Mouse (Mus musculus): Measurements from ENCODE around the gene Haspin.

Haspin gene

GRCm38 (mm10) chr11:73137591-73138501, at the start of gene Haspin:
TSS of gene Haspin (minus strand) at chr11:73138294.
- peak; percentile 85 for DNase-seq (ENCODE audit: low read depth, low spot score)

DNA sequence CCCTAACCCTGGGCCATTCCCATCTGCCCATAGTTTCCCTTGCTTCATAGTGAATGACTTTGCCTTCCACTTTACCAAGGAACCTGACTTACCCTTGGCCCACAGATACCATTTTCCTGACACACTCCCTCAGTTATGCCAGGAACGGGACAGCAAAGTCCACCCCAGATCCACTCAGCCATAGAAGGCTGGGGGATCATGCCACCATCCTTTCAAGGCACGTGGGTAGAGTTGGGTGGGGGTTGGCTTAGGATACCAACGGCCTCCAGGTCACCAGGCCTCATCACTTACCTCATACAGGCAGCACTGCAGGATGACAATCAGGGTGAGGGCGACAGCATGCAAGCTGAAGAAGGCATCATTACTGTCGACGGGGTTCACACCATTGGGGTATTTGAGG, 49.1 kb upstream of the Haspin start:
- no peak for DNase-seq (ENCODE audit: low read depth, low spot score)

- no peak for DNase-seq (ENCODE audit: low read depth, low spot score)
Observed at GRCm38 (mm10) chr11:73185872-73186615, 48.0 kb upstream of the Haspin start.

DNA sequence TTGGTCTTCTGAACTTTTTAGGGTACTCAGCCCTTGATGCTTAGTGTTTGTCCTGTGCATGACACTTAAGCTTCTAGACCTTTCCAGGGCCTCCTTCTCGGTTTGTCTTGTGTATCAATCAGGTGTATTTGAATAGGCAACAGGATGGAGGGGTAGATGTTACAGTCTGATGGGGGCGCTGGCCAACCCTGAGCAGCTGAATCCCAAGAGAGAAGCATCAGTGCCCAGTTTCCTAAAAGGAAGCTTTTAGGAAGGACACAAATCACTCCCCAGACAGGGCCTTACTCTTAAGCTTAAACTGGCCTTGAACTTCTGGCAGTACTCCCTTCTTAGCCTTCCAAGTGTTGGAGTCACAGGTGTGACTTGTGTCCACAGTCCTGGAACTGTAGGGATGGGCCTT, 39.8 kb upstream of the Haspin start:
- DNase-seq (ENCODE audit: low read depth, low spot score) = peak; percentile 52

GRCm38 (mm10) chr11:73177509-73177875, 39.4 kb upstream of the Haspin start:
- DNase-seq (ENCODE audit: low read depth, low spot score) = peak; percentile 90

- peak; percentile 98 for DNase-seq (ENCODE audit: low read depth, low spot score)
Observed at GRCm38 (mm10) chr11:73176608-73177508, 38.8 kb upstream of the Haspin start, which contains the start of the genes Emc6 and Tax1bp3. TSS of gene Emc6 (minus strand) at chr11:73177037. TSS of gene Tax1bp3 (plus strand) at chr11:73177083.

DNA sequence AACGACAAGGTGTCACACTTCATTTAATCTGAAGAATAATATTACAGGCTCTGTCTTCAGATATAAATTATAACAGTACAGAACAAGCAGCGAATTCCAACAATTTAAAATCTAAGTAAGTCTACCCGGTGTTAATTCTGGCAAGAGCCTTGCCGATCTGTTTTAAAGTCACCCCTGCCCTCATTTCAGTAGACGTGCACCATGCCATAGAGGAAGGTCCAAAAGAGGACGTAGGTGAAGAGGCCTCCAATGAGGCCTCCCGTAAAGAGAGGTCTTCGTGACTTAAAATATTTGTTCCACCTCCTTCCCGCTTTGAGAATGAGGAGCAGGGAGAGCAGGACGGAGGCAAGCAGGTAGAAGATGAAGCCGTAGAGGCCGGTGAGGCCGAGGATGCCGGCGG, 38.1 kb upstream of the Haspin start:
- DNase-seq (ENCODE audit: low read depth, low spot score) = peak; percentile 25

- peak; percentile 58 for DNase-seq (ENCODE audit: low read depth, low spot score)
Observed at GRCm38 (mm10) chr11:73175612-73176011, 37.5 kb upstream of the Haspin start.

- DNase-seq (ENCODE audit: low read depth, low spot score) = no peak
Observed at GRCm38 (mm10) chr11:73172186-73172585, 34.1 kb upstream of the Haspin start.

DNA sequence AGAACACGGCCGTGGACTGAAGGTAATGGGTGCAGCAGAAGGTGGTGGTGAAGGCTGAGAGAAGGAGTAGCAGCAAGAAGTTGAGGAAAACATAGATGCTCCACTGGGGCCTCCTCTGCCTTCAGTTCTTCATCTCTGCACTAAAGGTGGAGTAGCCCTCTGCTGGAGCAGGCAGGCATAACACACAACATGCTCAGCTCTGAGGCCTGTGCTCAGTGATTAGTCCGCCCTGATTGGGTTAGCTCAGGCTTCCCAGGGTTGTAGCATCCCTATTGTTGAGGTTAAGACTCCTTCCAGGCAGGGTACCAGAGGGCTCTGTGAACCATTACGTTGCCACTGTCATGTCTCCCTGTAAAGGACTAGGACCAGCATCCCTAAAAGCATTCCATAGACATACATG, 31.1 kb upstream of the Haspin start:
- DNase-seq (ENCODE audit: low read depth, low spot score) = peak; percentile 80

DNA sequence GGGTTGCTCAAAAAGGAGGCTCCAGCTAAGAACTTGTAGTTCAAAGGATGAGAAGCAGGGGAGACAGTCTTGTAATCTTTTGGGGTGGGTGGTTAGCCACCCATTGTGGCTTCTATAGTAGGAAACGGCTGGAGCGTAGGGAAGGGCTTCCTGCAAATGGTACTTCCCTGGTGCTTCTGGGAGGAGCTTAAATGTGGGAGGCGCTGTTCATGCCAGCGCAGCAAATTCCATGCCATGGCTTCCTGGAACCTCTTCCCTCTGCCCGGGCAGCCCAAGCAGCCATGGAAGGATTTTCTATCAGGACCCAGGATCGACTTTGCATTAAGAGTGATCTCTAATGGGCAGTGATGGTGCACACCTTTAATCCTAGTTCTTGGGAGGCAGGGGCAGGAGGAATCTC, 30.5 kb upstream of the Haspin start:
- DNase-seq (ENCODE audit: low read depth, low spot score) = no peak

DNA sequence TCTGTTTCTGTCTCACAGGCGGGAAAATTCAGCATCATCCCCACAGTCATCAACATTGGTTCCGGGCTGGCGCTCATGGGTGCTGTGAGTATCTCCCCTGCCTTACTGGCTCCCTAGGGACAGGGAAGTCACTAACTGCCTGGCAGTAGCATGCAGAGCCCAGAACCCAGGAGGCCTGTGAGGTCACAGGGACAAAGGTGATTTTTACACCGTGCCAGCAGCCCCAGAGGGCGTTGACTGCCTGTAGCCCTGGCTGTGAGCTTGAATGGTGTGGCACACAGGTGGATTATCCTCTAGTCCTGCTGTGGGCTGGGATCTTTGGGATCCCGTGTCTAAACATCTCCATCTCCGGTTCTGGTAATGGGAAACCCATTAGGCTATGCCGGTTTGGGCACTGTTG, 30.0 kb upstream of the Haspin start:
- no peak for DNase-seq (ENCODE audit: low read depth, low spot score)

DNA sequence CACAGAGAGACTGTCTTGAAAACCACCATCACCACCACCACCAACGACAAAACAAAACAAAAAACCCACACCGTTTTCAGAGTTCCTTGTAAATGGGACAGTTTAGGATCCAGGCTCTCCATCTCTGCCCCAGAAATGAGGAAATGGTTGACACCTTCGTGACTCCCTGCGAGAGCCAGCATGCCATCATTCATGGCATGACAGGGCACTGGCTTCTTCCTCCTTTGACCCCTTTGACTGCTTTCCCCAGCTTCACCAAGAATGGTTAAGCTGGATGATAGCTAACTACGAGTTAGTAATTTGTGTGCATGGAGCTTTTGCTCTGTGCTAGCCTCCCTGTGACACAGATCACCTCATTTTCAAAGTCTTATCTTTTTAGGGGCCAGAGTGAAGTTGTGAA, 24.2 kb upstream of the Haspin start:
- no peak for DNase-seq (ENCODE audit: low read depth, low spot score)

DNA sequence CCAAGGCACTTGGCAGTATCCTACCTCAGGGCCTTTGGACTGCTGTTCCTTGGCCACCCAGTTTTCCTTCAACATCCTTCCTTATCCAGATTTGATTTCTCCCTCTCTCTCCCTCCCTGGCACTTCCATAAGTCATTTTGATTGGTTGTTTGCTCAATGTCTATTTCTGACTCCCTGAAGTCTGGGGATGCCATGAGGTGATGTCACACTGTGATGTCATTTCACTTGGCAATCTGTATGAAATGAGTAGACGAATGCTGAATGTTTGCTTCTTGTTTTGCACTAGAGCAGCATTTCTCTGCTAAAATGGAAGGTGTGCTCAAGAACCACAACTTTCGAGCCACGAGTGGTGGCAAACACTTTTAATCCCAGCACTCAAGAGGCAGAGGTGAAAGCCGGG, 23.5 kb upstream of the Haspin start:
- DNase-seq (ENCODE audit: low read depth, low spot score) = peak; percentile 74

DNA sequence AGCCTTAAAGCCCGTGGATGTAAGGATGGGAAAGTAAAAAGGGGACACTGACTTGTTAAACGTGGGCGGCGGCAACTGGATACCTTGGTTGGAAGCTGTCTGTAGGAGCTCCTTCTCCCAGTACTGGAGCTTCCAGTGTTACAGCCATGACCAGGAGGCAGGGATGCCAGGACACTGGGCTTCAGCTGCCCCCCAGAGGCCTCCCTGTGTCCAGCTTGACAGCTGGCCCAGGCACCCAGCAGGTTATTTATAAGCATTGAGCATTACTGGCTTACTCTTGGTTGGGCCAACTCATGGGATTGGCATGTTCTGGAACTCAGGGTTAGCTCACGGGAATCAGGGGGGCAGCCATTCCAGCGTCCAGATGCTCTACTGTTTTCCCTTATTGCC, 22.7 kb upstream of the Haspin start:
- DNase-seq (ENCODE audit: low read depth, low spot score) = peak; percentile 87

- no peak for DNase-seq (ENCODE audit: low read depth, low spot score)
Observed at GRCm38 (mm10) chr11:73159957-73160810, 22.1 kb upstream of the Haspin start, which contains the start of gene P2rx5. TSS of gene P2rx5 (plus strand) at chr11:73160421.

DNA sequence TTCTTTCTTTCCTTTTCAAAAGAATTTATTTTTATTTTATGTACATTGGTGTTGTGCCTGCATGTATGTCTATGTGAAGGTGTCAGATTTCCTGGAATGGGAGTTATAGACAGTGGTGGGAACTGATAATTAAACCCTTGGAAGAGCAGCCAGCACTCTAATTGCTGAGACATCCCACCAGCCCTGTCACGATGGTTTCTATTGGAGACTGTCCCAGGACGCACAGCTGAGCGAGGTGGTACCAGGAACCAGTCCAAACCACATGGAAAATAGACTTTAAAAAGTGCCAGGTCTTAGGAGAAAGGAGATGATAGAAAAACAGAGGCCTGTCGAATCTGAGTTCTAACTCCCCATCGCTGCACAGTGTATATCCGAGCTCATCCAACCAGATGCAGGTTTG, 17.0 kb upstream of the Haspin start:
- DNase-seq (ENCODE audit: low read depth, low spot score) = no peak

DNA sequence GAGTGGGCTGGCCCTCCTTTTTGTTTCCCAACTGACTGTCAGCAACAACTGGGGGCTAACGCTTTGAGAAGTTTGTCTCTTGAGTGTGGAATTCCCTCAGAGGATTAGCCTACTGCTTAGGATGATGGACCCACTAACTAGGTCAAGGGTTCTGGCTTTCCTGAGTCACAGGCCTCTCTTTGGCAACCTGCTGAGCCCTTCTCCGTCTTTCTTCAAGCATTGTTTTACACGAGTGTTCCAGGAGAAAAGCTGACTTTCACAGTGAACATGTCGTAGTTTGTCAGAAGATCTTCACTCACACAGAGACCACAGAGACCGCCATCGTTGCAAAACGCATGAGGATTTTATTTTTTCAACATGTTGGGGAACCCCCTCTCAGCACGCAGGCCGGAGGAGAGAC, 10.1 kb upstream of the Haspin start:
- DNase-seq (ENCODE audit: low read depth, low spot score) = no peak

DNA sequence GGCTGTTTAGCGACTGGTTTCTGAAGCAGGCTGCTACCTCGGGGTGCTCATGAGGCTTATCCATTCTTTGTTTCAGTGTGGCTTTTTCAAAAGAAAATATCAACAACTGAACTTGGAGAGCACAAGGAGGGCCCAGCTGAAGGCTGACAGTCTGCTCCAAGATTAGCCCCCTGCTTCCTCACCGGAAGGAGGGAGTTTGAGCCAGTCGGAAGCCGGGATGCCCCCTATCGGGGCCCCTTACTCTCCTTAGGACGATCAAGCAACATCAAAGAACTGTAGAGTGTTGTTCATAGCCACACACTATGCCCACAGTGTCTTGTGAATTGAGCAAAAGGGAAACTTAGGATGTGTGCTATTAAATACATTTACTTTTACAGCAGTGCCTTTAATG, 8.9 kb upstream of the Haspin start:
- DNase-seq (ENCODE audit: low read depth, low spot score) = no peak
